Mouse (Mus musculus) hindlimb bud, embryonic 11.5 days (tissue): Measurements from ENCODE around the gene Shisal1.

Experiments used
- DNase-seq: peaks from one replicate; pipeline ENCODE4 v3.0.0-alpha.2; 2012; ENCODE audit warnings: low read depth, low spot score; ENCODE audit errors: extremely low spot score

The Shisal1 gene

GRCm38 (mm10) chr15:84427624-84428023 is 19.3 kb downstream of the Shisal1 start:
- no peak for DNase-seq

GRCm38 (mm10) chr15:84425733-84426132 is 21.2 kb downstream of the Shisal1 start:
- DNase-seq, result no peak

GRCm38 (mm10) chr15:84423781-84424180 is 23.1 kb downstream of the Shisal1 start:
- DNase-seq, result no peak

GRCm38 (mm10) chr15:84418266-84418610 is 28.7 kb downstream of the Shisal1 start:
- no peak for DNase-seq

- DNase-seq, result no peak
These were observed 29.2 kb downstream of the Shisal1 start for GRCm38 (mm10) chr15:84417592-84418265.

- DNase-seq, result no peak
These were observed 29.9 kb downstream of the Shisal1 start for GRCm38 (mm10) chr15:84417017-84417416.

- no peak for DNase-seq
These were observed 32.7 kb downstream of the Shisal1 start for GRCm38 (mm10) chr15:84414040-84414848.

- no peak for DNase-seq
These were observed 34.5 kb downstream of the Shisal1 start for GRCm38 (mm10) chr15:84412409-84412808.

GRCm38 (mm10) chr15:84410052-84410451 is 36.8 kb downstream of the Shisal1 start:
- DNase-seq, result no peak

- no peak for DNase-seq
These were observed 38.3 kb downstream of the Shisal1 start for GRCm38 (mm10) chr15:84408576-84408975.

- DNase-seq, result no peak
These were observed 41.1 kb downstream of the Shisal1 start for GRCm38 (mm10) chr15:84405759-84406158.

- DNase-seq, result no peak
These were observed 43.3 kb downstream of the Shisal1 start for GRCm38 (mm10) chr15:84403454-84404113.

- DNase-seq, result no peak
These were observed 48.3 kb downstream of the Shisal1 start for GRCm38 (mm10) chr15:84398617-84399016.

GRCm38 (mm10) chr15:84397663-84398169 is 49.2 kb downstream of the Shisal1 start:
- no peak for DNase-seq

- DNase-seq, result no peak
These were observed 51.4 kb downstream of the Shisal1 start for GRCm38 (mm10) chr15:84395341-84396067.

GRCm38 (mm10) chr15:84393341-84393740 is 53.6 kb downstream of the Shisal1 start:
- no peak for DNase-seq

- no peak for DNase-seq
These were observed 54.1 kb downstream of the Shisal1 start for GRCm38 (mm10) chr15:84392840-84393239.

- DNase-seq, result no peak
These were observed 54.8 kb downstream of the Shisal1 start for GRCm38 (mm10) chr15:84392131-84392530.

- no peak for DNase-seq
These were observed 58.2 kb downstream of the Shisal1 start for GRCm38 (mm10) chr15:84388698-84389131.

- no peak for DNase-seq
These were observed 60.8 kb downstream of the Shisal1 start for GRCm38 (mm10) chr15:84385995-84386565.

- no peak for DNase-seq
These were observed 62.8 kb downstream of the Shisal1 start for GRCm38 (mm10) chr15:84384066-84384465.
